Mouse (Mus musculus) kidney, adult 2 months (tissue): ENCODE data around the gene Myl4. TPM values are rescaled to one million over a fixed set of nuclear protein-coding genes. Genes with fewer than 3 reads are reported as not detected.

ENCODE experiments used
- DNase-seq: peaks from one replicate; pipeline ENCODE4 v3.0.0; 2021
- H3K27ac ChIP-seq: fragments of 200-500 bp; 2 replicates; pipeline ENCODE4 v1.5.1; 2012; ENCODE audit warnings: low read depth, low read length, control low read depth, inconsistent platforms; ENCODE audit not compliant: insufficient read depth
- H3K27me3 ChIP-seq: fragments of 200-500 bp; replicated peaks from 2 replicates; pipeline ENCODE4 v1.6.1; 2012; ENCODE audit warnings: mild to moderate bottlenecking, moderate library complexity, low read length, inconsistent platforms; ENCODE audit not compliant: control insufficient read depth, insufficient read depth
- H3K36me3 ChIP-seq: fragments of 200-500 bp; 2 replicates; pipeline ENCODE4 v1.6.1; 2012; ENCODE audit warnings: mild to moderate bottlenecking, moderate library complexity, low read length, inconsistent platforms; ENCODE audit not compliant: control insufficient read depth, insufficient read depth
- H3K4me1 ChIP-seq: fragments of 200-500 bp; 2 replicates; pipeline ENCODE4 v1.6.1; 2011; ENCODE audit warnings: low read length; ENCODE audit not compliant: control insufficient read depth, insufficient read depth
- H3K4me3 ChIP-seq: fragments of 200-500 bp; 2 replicates; pipeline ENCODE4 v1.5.1; 2011; ENCODE audit warnings: mild to moderate bottlenecking, low read depth, low read length, control low read depth; ENCODE audit not compliant: insufficient read depth
- CTCF ChIP-seq: fragments of 200-500 bp; conservative IDR thresholded peaks from 2 replicates; pipeline ENCODE4 v1.5.1; 2011; ENCODE audit warnings: low read depth, mild to moderate bottlenecking, control low read depth, low read length, moderate library complexity, mixed read lengths; ENCODE audit not compliant: insufficient read depth, insufficient read length
- POLR2A ChIP-seq: fragments of 200-500 bp; IDR thresholded peaks from one replicate; pipeline ENCODE4 v1.6.1; 2011; ENCODE audit warnings: low read depth, low read length, control low read depth
- WGBS: fragments of 180-500 bp; shearing (Covaris S2); methylation state at CpG from one replicate; pipeline ENCODE4 v1.1.7; 2018; 5-methylcytosine and 5-hydroxymethylcytosine counted together
- polyA plus RNA-seq: library from polyadenylated mRNA; depleted of rRNA; stranded (reverse); fragments of >200 nt; gene quantifications from 2 replicates; pipeline ENCODE4 v1.2.3, GENCODE M21; 2012

The Myl4 gene
- polyA plus RNA-seq, 1 experiment: 2.0 TPM

DNA sequence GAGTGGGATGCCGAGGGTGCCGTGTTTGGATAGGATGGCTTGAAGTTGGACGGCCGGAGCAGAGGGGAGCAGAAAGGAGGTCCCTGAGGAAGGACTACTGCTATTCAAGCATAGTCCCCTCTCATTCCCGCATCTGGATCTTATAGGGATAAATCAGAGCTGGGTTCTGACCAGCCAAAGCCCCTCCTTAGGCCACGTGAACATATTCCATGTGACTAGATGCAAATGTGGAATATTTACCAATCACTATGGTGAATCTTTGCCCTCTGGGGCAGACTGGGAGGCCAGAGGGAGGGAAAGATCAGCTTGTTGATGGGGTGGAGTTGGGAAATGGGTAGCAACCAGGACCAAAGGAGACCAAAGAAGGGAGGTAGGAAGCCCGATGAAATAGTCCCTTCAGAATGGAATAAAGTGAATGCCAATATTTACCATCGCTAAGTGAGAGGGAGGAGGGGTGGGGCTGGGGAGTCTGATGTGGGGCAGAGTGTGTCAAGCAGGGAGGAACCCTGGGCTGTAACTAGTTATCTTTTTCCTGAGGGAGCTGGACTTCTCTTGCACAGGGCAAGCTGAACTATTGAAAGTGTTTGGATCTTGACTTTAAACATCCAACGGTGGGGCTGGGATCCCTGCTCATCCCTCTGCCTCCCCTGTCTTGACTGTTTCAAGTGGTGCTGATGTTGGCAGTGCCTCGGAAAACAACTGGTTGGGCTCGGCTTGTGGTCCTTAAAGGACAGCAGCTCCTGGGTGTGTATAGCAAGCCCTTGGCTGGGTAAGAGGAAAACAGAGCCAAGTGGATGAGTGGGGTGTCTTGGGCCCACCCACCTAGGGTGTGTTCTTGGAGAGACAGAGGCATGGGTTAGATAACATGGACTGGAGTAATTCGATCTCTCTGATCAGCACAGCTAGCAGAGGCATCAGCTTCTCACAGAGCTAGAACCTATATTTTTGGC lies 75.3 kb downstream of the Myl4 start:
- Histone ChIP-seq H3K4me3 (no peak overlapping the region), H3K27ac (no peak overlapping the region), H3K36me3 (no peaks in the 10 kb centered on the region), H3K4me1 (peaks cover 3% of the 10 kb centered on the region; the same call in 1 of the 2 replicates), H3K27me3 (no peaks in the 10 kb centered on the region)
- no peak for TF ChIP-seq CTCF
- TF ChIP-seq POLR2A: no peak
- peak; percentile 12 for DNase-seq
- 42% methylated on average over 12 of the region's 12 CpGs for WGBS

GRCm38 (mm10) chr11:104626635-104627034 lies 76.2 kb downstream of the Myl4 start:
- no peak overlapping the region for H3K27ac ChIP-seq
- peaks cover 3% of the 10 kb centered on the region; the same call in 1 of the 2 replicates for H3K4me1 ChIP-seq
- no peak overlapping the region for H3K4me3 ChIP-seq
- no peak for DNase-seq
- no peaks in the 10 kb centered on the region for H3K27me3 ChIP-seq
- H3K36me3 ChIP-seq: no peaks in the 10 kb centered on the region
- no peak for TF ChIP-seq POLR2A

DNA sequence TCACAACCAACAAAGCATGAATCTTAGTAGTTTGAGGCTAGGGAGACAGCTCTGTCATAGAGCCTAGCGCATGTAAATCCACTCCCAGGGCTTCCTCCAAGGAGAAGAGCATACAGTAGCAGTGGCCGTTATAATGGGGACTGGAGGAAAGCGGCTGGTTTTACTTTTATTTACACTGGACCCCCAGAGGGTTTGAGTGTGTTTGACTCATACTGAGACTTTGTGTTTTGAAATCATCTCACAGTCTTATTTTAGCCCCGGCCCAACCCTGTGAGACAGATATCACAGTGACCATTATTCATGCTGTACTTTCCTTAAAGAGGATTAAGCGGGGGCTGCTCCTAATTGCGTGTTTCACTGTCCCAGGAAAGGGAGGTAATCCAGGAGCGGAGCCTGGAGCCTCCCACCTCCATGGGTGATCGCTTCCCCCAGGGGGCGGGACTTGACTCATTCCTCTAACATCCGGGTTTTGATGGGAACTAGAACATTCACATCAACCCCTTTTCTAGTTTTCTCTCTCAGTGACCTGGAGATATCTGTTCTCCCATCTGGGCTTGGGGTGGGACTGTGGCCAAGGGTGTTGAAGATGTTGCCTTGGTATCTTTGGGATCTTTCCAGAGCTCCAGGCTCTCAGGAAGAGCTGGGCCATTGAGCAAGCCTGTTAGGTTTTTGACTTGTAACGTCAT lies 77.3 kb downstream of the Myl4 start:
- WGBS: 38% methylated on average over 11 of the region's 11 CpGs
- H3K27me3 ChIP-seq: no peaks in the 10 kb centered on the region
- H3K36me3 ChIP-seq: no peaks in the 10 kb centered on the region
- peak; percentile 54 for DNase-seq
- H3K27ac ChIP-seq: no peak overlapping the region
- H3K4me1 ChIP-seq: peaks cover 3% of the 10 kb centered on the region; the same call in 1 of the 2 replicates
- H3K4me3 ChIP-seq: no peak overlapping the region
- TF ChIP-seq CTCF (no peak), POLR2A (no peak)

DNA sequence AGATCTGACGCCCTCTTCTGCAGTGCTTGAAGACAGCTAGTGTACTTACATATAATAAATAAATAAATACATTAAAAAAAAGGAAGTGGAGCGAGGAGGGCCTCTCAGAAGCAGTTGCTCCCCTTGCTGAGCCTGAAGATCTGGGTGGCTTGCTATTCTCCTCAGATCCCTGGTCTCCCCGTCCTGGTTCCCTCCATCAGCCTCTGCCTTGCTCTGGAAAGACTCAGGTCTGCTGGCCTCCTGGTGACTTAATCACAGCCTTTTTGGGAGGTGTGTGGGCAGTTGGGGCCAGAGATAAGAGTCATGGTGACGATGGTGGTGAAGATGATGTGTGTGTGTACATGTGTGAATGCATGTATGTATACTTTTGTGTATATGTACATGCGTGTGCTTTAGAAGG lies 78.1 kb downstream of the Myl4 start:
- H3K27me3 ChIP-seq: no peaks in the 10 kb centered on the region
- H3K4me3 ChIP-seq: no peak overlapping the region
- H3K36me3 ChIP-seq: no peaks in the 10 kb centered on the region
- H3K27ac ChIP-seq: no peak overlapping the region
- WGBS: 94% methylated on average over 5 of the region's 5 CpGs
- no peak for TF ChIP-seq POLR2A
- TF ChIP-seq CTCF: no peak
- peaks cover 3% of the 10 kb centered on the region; the same call in 1 of the 2 replicates for H3K4me1 ChIP-seq
- no peak for DNase-seq

- peak; percentile 73 for DNase-seq
- H3K4me1 ChIP-seq: no peaks in the 10 kb centered on the region
- 50% methylated on average over 7 of the region's 7 CpGs for WGBS
- H3K4me3 ChIP-seq: no peak overlapping the region
- no peak overlapping the region for H3K27ac ChIP-seq
- H3K36me3 ChIP-seq: no peaks in the 10 kb centered on the region
- TF ChIP-seq CTCF: no peak
- TF ChIP-seq POLR2A: no peak
- H3K27me3 ChIP-seq: no peaks in the 10 kb centered on the region
Measured at GRCm38 (mm10) chr11:104630185-104630835, 79.8 kb downstream of the Myl4 start.

DNA sequence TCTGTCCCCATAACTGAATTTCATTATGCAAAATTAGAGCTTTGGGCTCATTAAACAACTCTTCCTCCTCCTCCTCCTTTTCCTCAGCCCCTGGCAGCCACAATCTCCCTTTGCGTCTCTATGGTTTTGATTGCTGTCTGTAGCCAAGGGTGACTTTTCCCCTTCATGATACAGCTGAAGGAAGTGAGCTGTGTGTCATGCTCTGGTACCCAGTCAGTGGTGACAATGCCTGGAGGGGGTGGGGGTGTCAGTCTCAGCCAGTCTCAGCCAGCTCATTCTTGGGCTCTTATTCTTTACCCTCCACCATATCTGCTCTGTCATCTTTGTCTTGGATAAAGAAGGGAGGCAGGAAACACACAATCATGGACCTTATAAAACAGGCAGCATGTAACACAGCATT lies 80.8 kb downstream of the Myl4 start:
- DNase-seq: no peak
- Histone ChIP-seq H3K27me3 (no peaks in the 10 kb centered on the region), H3K4me1 (no peaks in the 10 kb centered on the region), H3K36me3 (no peaks in the 10 kb centered on the region), H3K4me3 (no peak overlapping the region), H3K27ac (no peak overlapping the region)
- TF ChIP-seq CTCF (no peak), POLR2A (no peak)
- 63% methylated on average over 1 of the region's 1 CpGs for WGBS

DNA sequence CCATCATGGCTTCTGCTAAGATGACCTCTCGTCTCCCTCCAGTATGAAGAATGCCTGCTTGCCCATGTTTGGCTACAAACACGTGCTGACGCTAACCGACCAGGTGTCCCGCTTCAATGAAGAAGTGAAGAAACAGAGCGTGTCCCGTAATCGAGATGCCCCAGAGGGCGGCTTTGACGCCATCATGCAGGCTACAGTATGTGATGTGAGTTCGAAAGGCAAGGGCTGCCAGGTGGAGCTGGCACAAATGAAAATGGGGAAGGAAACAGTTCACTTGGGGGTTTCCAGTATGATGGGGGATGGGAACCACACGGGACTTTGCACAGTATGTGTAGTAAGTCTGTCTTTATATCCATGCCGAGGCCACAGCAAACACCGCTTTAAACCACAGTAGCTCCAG lies 86.5 kb downstream of the Myl4 start:
- DNase-seq: no peak
- 78% methylated on average over 14 of the region's 14 CpGs for WGBS

More for the DNA sequence above, 86.5 kb downstream of the Myl4 start:
- Histone ChIP-seq H3K4me3 (no peak overlapping the region), H3K36me3 (no peaks in the 10 kb centered on the region), H3K27ac (no peak overlapping the region), H3K4me1 (no peaks in the 10 kb centered on the region), H3K27me3 (no peaks in the 10 kb centered on the region)
- TF ChIP-seq CTCF (no peak), POLR2A (no peak)
